ENCODE assay signal across 8 mouse cellular contexts in the genomic region with DNA sequence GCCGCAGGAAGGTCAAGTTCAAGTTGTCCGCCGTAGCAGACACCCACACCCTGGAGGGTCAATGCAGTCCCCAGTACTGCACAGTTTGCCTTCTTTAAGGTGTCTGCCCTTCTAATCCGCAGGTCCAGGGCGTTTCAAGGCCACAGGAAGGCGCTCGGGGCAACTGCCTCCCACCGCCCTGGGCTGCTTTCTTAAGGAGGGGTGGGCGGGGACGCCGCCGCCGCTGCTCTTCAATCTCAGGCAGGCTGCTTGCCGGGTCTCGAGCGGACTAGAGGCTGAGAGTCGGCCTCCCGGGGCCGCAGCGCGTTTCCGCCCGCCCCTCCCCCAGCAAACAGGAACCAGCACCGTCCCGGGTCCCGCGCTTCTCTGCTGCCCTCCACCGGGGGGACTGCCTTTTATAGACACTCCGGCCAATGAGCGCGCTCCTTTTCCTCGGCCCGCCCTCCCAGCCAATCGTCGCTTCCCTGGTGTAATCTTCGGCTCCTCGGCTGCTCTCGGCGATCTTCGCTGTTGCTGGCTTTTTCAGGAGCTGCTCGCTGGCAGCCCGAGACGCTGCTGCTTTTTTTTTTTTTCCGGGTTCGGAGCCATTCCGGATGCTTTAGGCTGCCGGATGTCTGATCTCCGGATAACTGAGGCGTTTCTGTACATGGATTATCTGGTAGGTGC. TPM values are rescaled to one million over a fixed set of nuclear protein-coding genes. Genes with fewer than 3 reads are reported as not detected.
DNase-seq lines count a peak whose midpoint lies in the region; ATAC-seq and TF ChIP-seq lines count a peak whose summit lies in the region.

A gene (plus strand): TSS at position 467 of the 666 bp plus-strand sequence.

- peak; percentile 92 for DNase-seq in 3134 (ENCODE audit: extremely low read depth, insufficient read length, low spot score)
- DNase-seq in adrenal gland, postnatal 36 days, result peak; percentile 98 to 99
- peak; percentile 98 for DNase-seq in heart, adult 2 months
- peak; percentile 97 for DNase-seq in kidney, adult 8-10 months
- DNase-seq in spleen, postnatal 10 days (ENCODE audit: low spot score in 2 of 2), result peak; percentile 94 to 98

- H3K36me3 ChIP-seq in embryonic facial prominence, embryonic 13.5 days, result no peaks in the 10 kb centered on the region
- H3K36me3 ChIP-seq in heart, adult 2 months (ENCODE audit: control insufficient read depth, insufficient read depth, low read length), result no peaks in the 10 kb centered on the region
- peaks cover 1% of the 10 kb centered on the region; the same call in 1 of the 2 replicates for H3K36me3 ChIP-seq in limb, embryonic 13.5 days
- no peaks in the 10 kb centered on the region for H3K36me3 ChIP-seq in midbrain, embryonic 16.5 days (ENCODE audit: control insufficient read depth, insufficient read depth, low read length)

- ATAC-seq in embryonic facial prominence, embryonic 13.5 days (ENCODE audit: insufficient number of reproducible peaks, insufficient read depth, low FRiP score, low TSS enrichment, low read depth), result peak; percentile 97
- peak; percentile 97 for ATAC-seq in limb, embryonic 13.5 days (ENCODE audit: low FRiP score, low read depth)
- ATAC-seq in midbrain, embryonic 16.5 days, result peak; percentile 98

- under 1% methylated on average over 49 of the region's 49 CpGs for WGBS in embryonic facial prominence, embryonic 13.5 days
- WGBS in heart, adult 2 months, result under 1% methylated on average over 49 of the region's 49 CpGs
- WGBS in limb, embryonic 13.5 days, result 1% methylated on average over 49 of the region's 49 CpGs
- WGBS in midbrain, embryonic 16.5 days, result 0% methylated on average over 45 of the region's 49 CpGs

- peak within 1 kb of the TSS; percentile 93 for H3K9ac ChIP-seq in embryonic facial prominence, embryonic 13.5 days
- peak within 1 kb of the TSS; percentile 95 for H3K9ac ChIP-seq in heart, adult 2 months (ENCODE audit: low read depth, low read length)
- peak within 1 kb of the TSS; percentile 92 for H3K9ac ChIP-seq in limb, embryonic 13.5 days
- H3K9ac ChIP-seq in midbrain, embryonic 16.5 days (ENCODE audit: low read depth, low read length), result peak within 1 kb of the TSS; percentile 90

- intact Hi-C loops in heart, adult 2 months (cut with DNase I), result loop anchor here (2.0 to 5.0 kb wide), 3 partner anchors 71 to 593 kb away; a partner anchor contains a TSS

- H3K9me3 ChIP-seq in embryonic facial prominence, embryonic 13.5 days, result no peaks in the 10 kb centered on the region
- H3K9me3 ChIP-seq in limb, embryonic 13.5 days, result no peaks in the 10 kb centered on the region
- no peaks in the 10 kb centered on the region for H3K9me3 ChIP-seq in midbrain, embryonic 16.5 days (replicated peaks; ENCODE audit: control insufficient read depth, low read length, poor library complexity, severe bottlenecking)

- no peaks in the 10 kb centered on the region; the same call in 1 of the 2 replicates for H3K79me2 ChIP-seq in heart, adult 2 months (replicated peaks; ENCODE audit: control insufficient read depth, insufficient read depth, low read length)

- peak within 1 kb of the TSS; percentile 77 for H3K4me2 ChIP-seq in embryonic facial prominence, embryonic 13.5 days
- H3K4me2 ChIP-seq in limb, embryonic 13.5 days (replicated peaks), result peak within 1 kb of the TSS; percentile 83
- peak within 1 kb of the TSS; percentile 83 for H3K4me2 ChIP-seq in midbrain, embryonic 16.5 days (ENCODE audit: low read length)

- H3K4me3 ChIP-seq in embryonic facial prominence, embryonic 13.5 days, result peak within 1 kb of the TSS; percentile 85
- H3K4me3 ChIP-seq in heart, adult 2 months, result peak within 1 kb of the TSS; percentile 81
- peak within 1 kb of the TSS; percentile 78 for H3K4me3 ChIP-seq in limb, embryonic 13.5 days
- H3K4me3 ChIP-seq in midbrain, embryonic 16.5 days (ENCODE audit: low read depth, low read length), result peak within 1 kb of the TSS; percentile 76

- TF ChIP-seq CTCF in heart, adult 2 months (IDR thresholded peaks at IDR 0.05), result peak; percentile 58

- peak; percentile 99 for TF ChIP-seq POLR2A in heart, adult 2 months (IDR thresholded peaks at IDR 0.05; ENCODE audit: insufficient read depth, low read depth, low read length)

- 0 out of 2 replicates have a peak, but pooled peaks have one; percentile 48 for TF ChIP-seq EP300 in heart, adult 2 months (IDR thresholded peaks at IDR 0.05; ENCODE audit: insufficient read depth, low read depth, low read length)

- peak within 1 kb of the TSS; percentile 91 for H3K27ac ChIP-seq in embryonic facial prominence, embryonic 13.5 days
- peak within 1 kb of the TSS; percentile 95 for H3K27ac ChIP-seq in heart, adult 2 months
- H3K27ac ChIP-seq in limb, embryonic 13.5 days, result peak within 1 kb of the TSS; percentile 90
- H3K27ac ChIP-seq in midbrain, embryonic 16.5 days (ENCODE audit: low read length), result peak within 1 kb of the TSS; percentile 91

- no peaks in the 10 kb centered on the region for H3K27me3 ChIP-seq in embryonic facial prominence, embryonic 13.5 days
- H3K27me3 ChIP-seq in heart, adult 2 months (ENCODE audit: control insufficient read depth, insufficient read depth, low read length), result no peaks in the 10 kb centered on the region
- H3K27me3 ChIP-seq in limb, embryonic 13.5 days, result no peaks in the 10 kb centered on the region
- H3K27me3 ChIP-seq in midbrain, embryonic 16.5 days (ENCODE audit: control insufficient read depth, insufficient read depth, low read depth, low read length), result no peaks in the 10 kb centered on the region

- H3K4me1 ChIP-seq in embryonic facial prominence, embryonic 13.5 days, result peaks cover 20% of the 10 kb centered on the region
- peaks cover 3% of the 10 kb centered on the region for H3K4me1 ChIP-seq in heart, adult 2 months (ENCODE audit: control insufficient read depth, insufficient read depth, low read length)
- H3K4me1 ChIP-seq in limb, embryonic 13.5 days, result peaks cover 22% of the 10 kb centered on the region
- peaks cover 17% of the 10 kb centered on the region for H3K4me1 ChIP-seq in midbrain, embryonic 16.5 days (ENCODE audit: control insufficient read depth, insufficient read depth, low read length)

RNA-seq across cellular contexts. Expression of the gene that starts here (rescaled TPM):
- 10 to 100 TPM; 31.0 to 33.2 TPM for total RNA-seq in adrenal gland, postnatal 36 days (2021)
- polyA plus RNA-seq in embryonic facial prominence, embryonic 13.5 days (2015; fragmentation: Nextera tagmentation; extraction: Ambion mirVana), result 15.6 and 16.5 TPM in 2 replicates
- total RNA-seq in heart, adult 2 months (2021), result 1 to 10 TPM; 9.1 to 9.6 TPM
- 3.2 and 8.1 TPM in 2 replicates for polyA plus RNA-seq in heart, adult 2 months (2012; rRNA removed)
- polyA plus RNA-seq in limb, embryonic 13.5 days (2015; fragmentation: Nextera tagmentation; extraction: Ambion mirVana), result 14.2 and 15.8 TPM in 2 replicates
- polyA plus RNA-seq in midbrain, embryonic 16.5 days (2015; fragmentation: Nextera tagmentation; extraction: Ambion mirVana), result 17.4 and 18.7 TPM in 2 replicates

Comparison
In these comparisons a context has a peak if more than half of its experiments do, and no peak if none do; other contexts are left out.
1. Peak in every context shown above with its lines: DNase-seq, ATAC-seq, H3K4me3 ChIP-seq and H3K27ac ChIP-seq.